Mouse (Mus musculus) embryo, embryonic 11.5 days (tissue): ENCODE measurements around the gene Pfn3.
A peak's percentile ranks its signal among the peaks of the same experiment; 100 is the strongest.
"Not testable (repeated sequence)": the region's sequence is repeated elsewhere in the genome, so short reads cannot be mapped to it uniquely, and the experiment has no call there.

Source experiments
- DNase-seq: peaks from one replicate; pipeline ENCODE4 v3.0.0-alpha.2; 2012; ENCODE audit warnings: low read depth, low spot score

The Pfn3 gene

DNA sequence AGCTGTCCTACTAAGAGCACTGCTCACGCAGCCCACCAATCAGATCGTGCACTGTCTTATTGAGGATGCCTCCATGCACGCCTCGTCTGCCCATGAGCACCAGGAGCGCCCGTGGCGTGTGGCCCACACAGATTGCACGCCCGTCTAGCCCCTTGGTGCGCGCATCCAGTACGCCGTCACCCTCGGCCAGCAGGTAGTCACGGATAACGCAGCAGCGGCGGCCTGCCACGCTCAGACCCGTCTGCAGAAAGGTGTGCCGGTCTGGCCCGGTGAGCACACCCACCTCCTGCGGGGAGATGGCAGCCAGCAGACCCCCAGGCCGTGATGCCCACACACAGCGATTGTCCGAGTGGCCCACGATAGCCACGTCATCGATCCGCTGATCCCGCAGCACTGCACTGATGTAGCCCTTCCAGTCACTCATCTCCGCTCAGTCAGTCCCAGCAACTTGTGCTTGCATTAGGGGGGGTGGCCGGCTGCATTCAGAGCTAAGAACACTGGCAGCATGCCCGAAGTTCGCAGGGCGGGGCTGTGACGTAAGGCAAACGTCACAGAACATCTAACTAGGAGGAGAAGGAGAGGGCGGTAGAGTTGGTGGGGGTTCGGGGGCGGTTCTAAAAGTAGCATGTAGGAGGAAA, at the start of gene Pfn3:
Pfn3 (minus strand) TSS at position 490 of the 638 bp plus-strand sequence.
- peak; percentile 59 for DNase-seq

- DNase-seq: no peak
These were observed 49.2 kb upstream of the Pfn3 start, which contains the start of gene Prr7 for GRCm38 (mm10) chr13:55464027-55464884. Gene Prr7, plus strand, starts transcription at chr13:55464267.

GRCm38 (mm10) chr13:55463399-55464026, 48.5 kb upstream of the Pfn3 start:
- DNase-seq: no peak

DNA sequence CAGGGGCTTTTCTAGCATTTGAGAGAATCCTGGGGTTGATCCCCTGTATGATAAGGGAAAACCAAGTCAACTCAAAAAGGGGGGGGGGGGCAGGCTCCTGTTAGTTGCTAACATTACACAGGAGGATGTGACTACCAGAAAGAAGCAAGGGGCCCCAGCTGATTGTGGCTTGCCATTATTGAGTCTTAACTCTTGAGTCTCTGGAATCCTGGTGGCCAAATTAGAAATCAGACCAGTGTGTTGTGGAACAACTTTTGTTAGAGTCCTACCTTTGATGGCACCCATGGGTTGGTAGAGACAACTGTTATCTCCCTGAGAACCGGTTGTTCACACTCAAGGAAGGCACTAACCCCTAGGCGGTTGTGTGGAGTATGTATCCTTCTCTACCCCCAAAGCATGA, 47.9 kb upstream of the Pfn3 start:
- DNase-seq: no peak

DNA sequence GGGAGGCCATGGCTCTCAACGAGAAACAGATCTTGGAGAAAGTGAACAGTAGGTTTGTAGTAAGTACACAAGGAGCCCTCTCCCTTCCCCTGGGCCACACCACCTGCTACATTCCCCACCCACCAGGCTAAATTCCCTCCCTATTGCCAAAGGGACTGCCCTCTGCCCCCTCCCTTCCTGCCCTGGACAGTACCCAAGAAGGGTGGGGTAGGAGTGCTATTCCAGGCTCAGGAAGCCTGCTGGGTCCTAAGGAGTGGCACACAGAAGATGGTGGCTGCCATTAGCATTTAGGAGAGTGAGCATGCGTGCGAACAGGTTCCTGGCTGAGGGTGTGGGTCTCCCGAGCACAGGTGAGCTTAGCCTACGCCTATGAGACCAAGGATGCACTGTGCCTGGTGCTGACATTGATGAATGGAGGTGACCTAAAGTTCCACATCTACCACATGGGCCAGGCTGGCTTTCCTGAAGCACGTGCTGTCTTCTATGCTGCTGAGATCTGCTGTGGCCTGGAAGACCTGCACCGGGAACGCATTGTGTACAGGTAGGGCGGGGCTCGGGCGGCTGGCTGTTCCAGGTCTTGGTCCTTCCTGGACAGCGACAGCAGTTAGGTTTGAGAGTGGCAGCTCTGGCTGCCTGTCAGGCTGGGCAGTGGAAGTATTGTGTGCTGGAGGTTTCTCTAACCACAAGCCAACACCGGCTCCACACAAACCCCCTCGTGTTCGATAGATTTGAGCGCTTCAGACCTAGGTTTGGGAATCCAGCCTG, 36.9 kb upstream of the Pfn3 start:
- no peak for DNase-seq

DNA sequence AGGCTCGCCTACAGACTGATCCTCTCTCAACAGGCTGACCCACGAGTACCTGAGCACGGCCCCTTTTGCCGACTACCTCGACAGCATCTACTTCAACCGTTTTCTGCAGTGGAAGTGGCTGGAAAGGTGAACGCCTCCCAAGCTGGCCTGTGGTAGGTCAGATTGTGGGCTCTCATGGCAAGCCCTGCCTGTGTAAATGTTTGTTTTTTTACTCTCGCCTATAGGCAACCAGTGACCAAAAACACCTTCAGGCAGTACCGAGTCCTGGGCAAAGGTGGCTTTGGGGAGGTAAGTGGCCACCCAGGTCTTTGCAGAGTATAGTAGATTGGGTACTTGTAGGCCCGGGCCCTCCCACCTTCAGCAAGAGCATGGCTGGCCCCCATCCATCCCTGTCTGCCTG, 36.3 kb upstream of the Pfn3 start:
- no peak for DNase-seq

- DNase-seq: no peak
These were observed 35.5 kb upstream of the Pfn3 start for GRCm38 (mm10) chr13:55450511-55450980.

DNA sequence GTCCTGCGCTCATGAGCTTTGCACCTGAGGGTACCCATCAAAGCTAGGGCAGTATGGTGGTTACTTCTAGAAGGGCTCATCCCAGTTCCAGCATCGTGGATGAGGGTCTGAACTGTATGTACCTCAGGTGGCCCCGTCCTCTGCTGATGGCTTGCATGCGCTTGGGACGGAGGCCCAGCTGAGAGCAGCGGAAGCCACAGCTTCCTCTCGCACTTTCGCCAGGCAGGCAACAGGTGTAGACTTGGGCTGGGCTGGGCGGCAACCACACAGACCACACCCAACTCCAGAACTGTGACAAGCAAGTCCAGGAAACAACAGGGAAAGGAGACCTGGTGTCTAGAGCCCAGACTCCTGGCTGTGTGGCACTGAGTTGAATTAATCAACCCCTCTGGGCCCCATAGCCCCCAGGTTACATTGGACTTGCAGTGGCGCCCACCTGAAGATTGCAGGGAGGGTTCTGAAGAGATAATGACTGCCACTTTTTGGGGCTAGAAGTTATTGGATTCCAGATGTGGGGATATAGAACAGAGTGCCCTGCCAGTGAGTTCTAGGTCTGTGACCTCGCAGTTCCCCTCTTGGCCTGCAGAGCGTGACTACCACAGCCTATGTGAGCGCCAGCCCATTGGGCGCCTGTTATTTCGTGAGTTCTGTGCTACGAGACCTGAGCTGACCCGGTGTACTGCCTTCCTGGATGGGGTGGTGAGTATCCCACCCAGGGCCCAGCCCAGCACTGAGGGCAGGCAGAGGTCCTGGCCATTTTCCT, 34.8 kb upstream of the Pfn3 start:
- DNase-seq: no peak

GRCm38 (mm10) chr13:55449205-55449604, 34.2 kb upstream of the Pfn3 start:
- DNase-seq: no peak

GRCm38 (mm10) chr13:55448131-55448530, 33.1 kb upstream of the Pfn3 start:
- no peak for DNase-seq

DNA sequence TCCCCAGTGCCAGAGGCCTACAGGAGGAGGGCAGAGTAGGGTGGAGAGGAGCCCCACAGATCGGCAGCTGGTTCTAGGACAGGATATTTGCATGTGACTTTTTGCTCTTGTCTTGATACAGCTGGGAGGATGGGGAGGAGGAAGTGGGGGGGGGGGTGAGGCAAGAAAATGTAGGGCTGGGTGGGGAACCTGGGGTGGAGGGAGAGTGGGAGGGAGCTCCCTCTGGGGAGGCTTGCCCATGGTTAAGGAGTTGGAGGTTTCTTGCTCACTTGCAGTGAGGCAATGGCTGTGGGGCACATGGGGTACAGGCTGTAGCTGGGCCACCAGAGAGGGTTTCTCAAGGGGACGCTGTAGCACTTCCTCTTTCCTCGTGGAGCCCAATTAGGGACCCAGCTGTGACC, 32.5 kb upstream of the Pfn3 start:
- DNase-seq: no peak

- DNase-seq: no peak
These were observed 31.6 kb upstream of the Pfn3 start for GRCm38 (mm10) chr13:55446483-55447105.

DNA sequence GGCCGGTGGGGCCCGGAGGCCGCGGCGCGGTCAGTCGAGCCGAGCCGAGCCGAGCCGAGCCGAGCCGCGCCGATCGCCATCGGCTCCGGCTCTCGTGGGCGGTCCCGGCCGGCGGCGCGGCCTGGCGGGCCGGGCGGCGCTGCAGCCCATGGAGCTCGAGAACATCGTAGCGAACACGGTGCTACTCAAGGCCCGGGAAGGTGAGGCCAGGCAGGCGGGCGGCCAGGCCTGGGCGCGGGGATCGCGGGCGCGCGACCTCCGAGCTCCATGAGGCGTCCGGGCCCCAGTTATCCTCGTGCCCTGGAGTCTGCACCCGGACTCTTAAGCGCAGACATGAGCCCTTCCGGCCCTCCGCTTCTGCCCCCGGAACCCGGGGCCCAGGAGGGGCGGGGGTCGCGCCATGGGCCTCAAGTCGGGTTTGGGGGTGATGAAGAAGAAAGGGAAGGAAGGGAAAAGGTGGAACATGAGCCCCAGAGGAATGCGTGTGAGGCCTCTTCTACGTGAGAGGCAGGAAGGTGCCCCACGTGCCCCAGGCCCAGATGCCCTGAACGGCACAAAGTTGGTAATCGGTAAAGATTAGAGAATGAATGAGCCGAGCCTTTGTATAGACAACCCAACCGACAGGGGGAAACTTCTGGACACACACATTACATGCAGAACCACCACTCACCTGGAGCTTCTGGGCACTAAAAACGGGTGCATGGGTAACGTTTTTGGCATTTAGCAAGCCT, 30.5 kb upstream of the Pfn3 start:
- DNase-seq: peak; percentile 40

DNA sequence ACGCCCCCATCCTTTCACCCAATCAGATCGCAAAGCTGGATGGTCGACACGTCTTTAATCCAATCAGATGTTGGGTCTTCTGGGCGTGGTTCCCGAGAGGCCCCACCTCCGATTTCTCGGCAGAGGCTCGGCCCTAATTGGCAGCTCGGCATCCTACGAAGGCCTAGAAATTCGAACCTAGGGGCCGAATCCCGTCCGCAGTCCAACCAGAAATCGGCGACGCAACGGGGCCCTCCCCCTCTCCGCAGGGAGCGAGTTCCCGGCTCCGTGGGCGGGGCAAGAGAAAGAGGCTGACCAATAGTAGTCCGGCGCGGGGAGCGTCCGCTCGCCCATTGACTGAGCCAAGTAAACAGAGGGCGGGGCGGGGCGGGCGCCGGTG, 29.9 kb upstream of the Pfn3 start, which contains the start of gene Grk6:
Grk6 (plus strand) TSS at position 136 of the 379 bp plus-strand sequence.
- peak; percentile 97 for DNase-seq

DNA sequence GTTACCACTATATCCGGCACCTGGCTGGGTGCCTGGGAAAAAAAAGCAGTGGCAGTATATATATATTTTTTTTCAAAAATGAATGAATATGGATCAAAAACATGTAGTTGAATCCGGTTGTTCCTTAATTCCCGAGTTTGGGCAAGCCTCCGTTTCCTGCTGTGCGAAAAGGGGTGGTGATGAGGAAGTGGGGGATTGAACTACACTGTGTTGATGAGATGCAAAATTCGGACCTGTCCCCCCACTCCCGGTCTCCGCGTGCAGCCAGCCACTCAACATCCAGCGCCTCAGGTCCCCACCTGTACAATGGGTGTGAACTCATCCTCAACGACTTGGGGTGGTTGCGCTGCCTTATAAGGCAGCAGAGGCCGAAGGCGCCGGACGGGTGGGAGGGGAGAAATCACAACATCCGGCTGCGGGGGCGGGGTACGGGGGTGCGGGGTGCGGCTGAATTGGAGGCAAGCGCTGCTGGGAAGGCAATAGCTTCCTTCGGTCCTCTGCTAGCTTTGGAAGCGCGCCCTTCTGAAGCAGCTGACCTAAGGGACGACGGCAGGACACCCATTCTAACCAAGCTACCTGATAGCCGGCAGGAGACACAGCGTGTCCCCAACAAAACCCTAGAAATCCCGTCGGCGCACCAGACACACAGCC, 29.4 kb upstream of the Pfn3 start:
- no peak for DNase-seq

GRCm38 (mm10) chr13:55443799-55444285, 28.8 kb upstream of the Pfn3 start:
- DNase-seq: no peak

- not testable (repeated sequence) for DNase-seq
These were observed 22.1 kb upstream of the Pfn3 start for GRCm38 (mm10) chr13:55437111-55437629.

GRCm38 (mm10) chr13:55431889-55432685, 17.1 kb upstream of the Pfn3 start:
- no peak for DNase-seq
